Mouse (Mus musculus) lung, adult 2 months (tissue): Measurements from ENCODE around the gene Zbtb16.

Source experiments
- CTCF ChIP-seq: fragments of 200-500 bp; IDR thresholded peaks from 2 replicates; pipeline ENCODE4 v1.5.1; 2011; ENCODE audit warnings: mild to moderate bottlenecking, low read length, control low read depth; ENCODE audit not compliant: insufficient read depth
- POLR2A ChIP-seq: fragments of 200-500 bp; IDR thresholded peaks from 2 replicates; pipeline ENCODE4 v1.6.1; 2011; ENCODE audit warnings: low read depth, mild to moderate bottlenecking, control low read depth, low read length, borderline replicate concordance; ENCODE audit errors: extremely low read depth

GRCm38 (mm10) chr9:48611032-48611431 is 225.0 kb downstream of the Zbtb16 start:
- TF ChIP-seq POLR2A (no peak), CTCF (no peak)
